Mouse (Mus musculus) NIH3T3 (cell line): ENCODE measurements at regions not wholly inside any gene's neighbourhood (a gene's known extent, or its start where the extent isn't known, plus 50 kb on each side); places are given as distances from the start of the nearest gene placed in this dataset.
A peak's percentile ranks its signal among the peaks of the same experiment; 100 is the strongest.
"Not testable (repeated sequence)": the region's sequence is repeated elsewhere in the genome, so short reads cannot be mapped to it uniquely, and the experiment has no call there.

Source experiments
- DNase-seq: peaks from one replicate; pipeline ENCODE4 v3.0.0-alpha.2; 2012; ENCODE audit warnings: low read depth

DNA sequence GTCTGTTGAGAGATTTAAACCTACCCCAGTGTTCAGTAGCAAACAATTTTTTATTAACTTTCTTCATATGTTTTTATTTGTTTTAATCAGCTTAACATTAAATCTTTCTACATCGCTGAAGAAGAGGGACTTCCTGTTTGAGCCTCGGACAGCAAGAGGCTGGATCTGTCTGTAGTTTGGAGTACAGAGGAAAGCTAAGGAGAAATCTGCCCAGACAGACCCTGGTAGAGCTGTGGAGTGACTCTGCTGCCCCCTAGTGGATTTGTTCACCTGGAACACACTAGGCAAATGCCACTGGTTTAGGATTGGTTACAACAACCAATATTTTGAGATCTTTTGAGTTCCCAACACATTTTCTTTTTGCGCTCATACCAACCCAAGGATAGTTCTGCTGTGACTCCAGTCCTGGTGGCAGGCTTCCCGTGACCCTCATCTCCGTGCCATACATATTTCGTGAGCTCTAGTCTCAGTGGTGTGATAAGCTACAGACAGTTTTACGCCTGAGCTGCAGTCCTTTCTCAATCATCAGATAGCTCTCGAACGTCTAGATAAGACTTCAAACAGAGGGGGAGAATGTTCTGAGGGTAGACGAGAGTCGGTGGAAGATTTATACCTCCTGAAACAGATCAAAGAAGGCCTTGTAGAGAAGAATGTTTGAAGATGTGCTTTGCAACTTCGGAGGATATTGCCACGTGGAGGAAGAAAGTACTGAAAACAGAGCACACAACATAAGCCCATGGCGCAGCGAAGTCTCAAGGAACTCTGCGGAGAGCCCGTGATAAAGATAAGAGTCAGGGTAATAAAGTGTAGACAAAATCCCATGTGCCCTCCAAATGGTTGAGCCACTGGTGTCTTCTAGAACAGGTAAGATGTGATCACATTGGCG lies 119.0 kb upstream of the Nabp1 start:
- peak; percentile 96 for DNase-seq

DNA sequence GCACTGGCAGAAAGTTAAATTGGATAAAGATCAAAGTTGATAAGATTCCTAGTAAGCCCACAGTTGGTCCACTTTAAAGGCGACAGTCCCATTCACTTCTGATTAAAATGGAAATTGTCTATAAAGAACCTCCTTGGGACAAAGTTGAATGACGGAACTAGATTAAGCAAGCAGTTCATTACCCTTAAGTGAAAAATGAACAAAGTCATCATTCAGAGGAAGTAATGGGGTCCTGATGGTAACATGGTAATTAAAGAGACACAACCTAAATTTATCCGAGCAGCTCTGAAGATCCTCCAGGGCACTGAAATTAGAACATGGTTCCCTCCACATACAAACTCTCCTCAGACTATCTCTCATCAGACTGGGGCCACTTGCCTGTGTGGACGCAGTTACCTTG lies 116.4 kb upstream of the Nabp1 start:
- DNase-seq, result no peak

DNA sequence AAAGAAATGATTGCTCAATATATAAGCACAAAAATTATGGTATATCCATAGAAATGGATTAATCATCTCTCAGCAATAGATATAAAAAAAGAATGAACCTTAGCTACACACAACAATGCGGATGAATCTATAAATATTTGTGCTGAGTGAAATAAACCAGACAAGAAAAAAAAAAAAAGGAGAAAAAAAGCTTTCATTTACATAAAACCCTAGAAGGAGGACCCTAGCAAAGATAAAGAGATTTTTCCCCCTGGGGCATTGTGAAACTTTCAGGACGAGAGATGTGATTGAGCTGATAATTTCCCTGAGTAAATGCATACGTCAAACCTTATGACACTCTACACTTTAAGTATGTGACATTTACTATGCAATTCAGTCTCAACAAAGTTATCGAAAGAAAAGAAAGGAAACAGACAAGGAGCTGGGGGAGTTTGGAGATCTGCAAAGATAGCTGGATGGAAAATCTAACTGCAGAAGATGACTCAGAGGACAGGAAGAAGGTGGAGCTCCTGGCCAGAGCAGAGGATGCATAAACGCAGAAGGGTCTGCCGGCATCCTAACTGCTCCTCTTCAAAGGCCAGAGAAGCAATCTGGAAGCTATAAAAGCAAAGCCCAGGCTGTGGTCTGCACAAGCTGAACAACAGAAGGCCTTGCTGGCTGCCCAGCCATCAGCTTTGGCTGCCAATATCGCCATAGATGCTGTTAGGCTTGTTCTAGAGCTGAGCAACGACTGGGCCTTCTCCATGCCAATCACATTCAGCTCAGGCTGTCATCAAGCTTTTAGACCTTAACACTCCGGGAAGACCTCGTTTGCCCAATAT lies 115.6 kb upstream of the Nabp1 start:
- DNase-seq, result peak; percentile 42

GRCm38 (mm10) chr1:51591886-51592285 lies 113.7 kb upstream of the Nabp1 start:
- no peak for DNase-seq

DNA sequence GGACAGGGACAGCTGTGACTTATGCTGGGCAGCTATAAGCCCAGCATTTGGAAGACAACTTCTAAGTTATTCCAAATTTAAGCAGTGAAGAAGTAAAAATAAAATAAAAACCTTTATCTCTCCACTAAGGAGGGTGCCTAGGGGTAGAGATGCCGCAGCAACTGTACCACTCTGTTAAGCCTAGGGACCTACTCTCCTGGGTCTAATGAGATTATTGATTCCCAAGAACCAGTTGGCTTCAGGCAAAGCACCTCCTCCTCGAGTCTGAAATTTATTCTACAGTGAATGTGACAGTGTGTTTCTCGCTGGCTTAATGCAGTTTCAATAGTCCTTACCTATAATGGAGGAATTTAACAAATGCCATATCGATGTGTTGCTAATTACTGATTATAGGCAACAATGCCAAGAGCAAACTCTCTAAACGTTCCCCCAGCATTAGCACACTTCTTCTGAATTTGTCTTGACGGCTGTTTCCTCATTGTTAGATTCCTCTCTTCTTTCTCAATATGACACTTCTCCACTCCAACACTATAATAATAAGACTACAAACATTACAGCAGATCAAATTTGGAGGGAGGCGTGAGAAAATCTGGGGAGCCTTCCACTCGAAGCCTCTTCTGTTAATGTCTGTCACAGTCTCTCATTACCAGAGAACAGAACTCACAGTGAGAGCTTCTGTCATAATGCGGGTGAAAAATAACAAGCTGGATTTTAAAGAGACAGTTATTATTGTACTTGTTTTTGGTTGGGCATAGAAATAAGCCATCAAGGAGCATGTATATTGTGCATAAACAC lies 112.6 kb upstream of the Nabp1 start:
- DNase-seq, result no peak

DNA sequence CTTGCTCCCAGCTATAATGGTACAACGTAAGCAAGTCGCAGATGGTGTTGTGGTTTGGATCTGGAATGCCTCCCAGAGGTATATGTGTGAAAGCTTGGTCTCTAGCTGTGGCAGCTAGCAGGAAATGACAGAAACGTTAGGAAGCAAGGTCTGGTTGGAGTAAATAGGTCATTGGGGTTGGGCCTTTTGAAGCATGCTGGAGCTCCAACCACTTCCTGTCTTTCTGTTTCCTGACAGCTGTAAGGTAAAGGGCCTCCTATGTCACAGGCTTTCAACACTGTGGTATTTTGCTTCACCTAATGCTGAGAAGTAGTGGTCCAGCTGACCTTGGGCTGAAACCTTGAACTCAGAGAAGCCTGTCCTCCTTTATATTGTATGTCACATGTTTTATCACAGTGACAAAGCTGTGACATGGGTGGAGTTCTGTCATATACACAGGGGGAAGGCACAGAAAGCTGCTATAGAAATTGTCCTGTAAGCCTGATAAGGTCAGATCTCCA lies 106.8 kb upstream of the Nabp1 start:
- no peak for DNase-seq

- DNase-seq, result no peak
Measured at GRCm38 (mm10) chr1:51583871-51584270, 105.6 kb upstream of the Nabp1 start.

DNA sequence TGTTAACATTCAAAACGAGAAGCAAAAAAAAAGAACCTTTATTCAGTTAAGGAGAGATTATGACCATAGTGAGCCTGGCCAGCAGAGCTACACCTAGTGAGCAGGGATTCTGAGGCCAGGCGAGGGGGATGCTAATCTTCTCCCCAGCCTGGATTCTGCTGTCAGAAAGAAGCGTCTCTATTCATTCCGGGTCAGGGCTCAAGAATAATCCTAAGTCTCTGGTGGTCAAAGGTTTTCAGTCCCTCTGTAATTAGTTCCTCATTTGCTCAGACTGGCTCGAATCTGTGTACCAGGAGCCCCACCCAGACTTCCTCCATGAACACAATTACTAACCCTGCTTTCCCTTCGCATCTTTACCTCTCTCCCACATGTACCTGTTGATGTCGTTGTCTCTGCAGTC lies 101.8 kb upstream of the Nabp1 start:
- DNase-seq, result no peak

- DNase-seq, result no peak
Measured at GRCm38 (mm10) chr1:51577701-51578100, 99.5 kb upstream of the Nabp1 start.

- DNase-seq, result no peak
Measured at GRCm38 (mm10) chr1:51572314-51573078, 94.3 kb upstream of the Nabp1 start.

DNA sequence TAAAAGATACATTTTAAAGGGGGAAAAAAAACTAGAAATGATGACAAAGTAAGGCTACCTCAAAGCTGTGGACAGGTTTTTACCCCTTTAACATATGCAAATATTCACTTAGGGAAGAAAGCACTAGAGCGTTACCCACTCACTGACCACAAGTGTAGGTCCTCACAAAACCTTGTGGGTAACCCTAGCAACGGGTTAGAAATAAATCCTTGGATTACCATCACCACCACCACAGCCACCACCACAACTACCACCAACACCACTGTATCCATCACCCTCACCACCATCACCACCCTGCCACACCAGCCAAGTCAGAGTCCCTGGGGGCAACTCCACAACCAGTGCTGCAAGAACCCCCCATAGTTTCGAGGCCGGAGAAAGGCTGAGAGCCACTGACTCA lies 91.4 kb upstream of the Nabp1 start:
- DNase-seq, result no peak

DNA sequence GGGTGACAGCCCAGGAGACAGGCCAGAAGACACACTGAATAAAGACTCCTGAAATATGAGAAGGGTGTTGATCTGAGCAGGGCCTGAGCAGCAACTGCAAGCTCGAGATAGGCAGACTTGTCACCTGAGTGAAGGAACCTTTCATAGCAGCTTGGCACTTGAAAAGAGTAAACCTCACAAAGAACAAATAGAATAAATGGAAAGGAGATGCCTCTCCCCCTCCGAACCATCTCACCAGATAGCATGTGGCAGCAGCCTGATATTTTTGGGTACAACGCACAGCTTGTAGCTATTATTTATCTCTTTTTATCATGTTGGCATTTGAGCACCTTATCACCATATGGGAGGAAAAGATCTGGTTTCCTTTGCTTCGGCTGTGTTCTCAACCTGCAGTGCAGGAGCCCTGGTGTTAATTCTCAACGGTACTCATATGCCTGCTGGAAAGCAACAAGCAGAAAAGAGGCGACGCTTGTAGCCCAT lies 88.0 kb upstream of the Nabp1 start:
- DNase-seq, result no peak

DNA sequence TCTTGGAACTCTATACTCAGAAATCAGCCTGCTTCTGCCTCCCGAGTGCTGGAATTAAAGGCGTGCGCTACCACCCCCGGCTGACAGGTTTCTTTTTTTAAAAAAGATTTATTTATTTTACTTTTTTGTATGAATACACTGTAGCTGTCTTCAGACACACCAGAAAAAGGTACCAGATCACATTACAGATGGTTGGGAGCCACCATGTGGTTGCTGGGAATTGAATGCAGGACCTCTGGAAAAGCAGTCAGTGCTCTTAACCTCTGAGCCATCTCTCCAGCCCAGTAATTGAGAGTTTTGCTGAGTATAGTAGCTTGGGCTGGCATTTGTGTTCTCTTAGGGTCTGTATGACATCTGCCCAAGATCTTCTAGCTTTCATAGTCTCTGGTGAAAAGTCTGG lies 78.4 kb upstream of the Nabp1 start:
- not testable (repeated sequence) for DNase-seq

DNA sequence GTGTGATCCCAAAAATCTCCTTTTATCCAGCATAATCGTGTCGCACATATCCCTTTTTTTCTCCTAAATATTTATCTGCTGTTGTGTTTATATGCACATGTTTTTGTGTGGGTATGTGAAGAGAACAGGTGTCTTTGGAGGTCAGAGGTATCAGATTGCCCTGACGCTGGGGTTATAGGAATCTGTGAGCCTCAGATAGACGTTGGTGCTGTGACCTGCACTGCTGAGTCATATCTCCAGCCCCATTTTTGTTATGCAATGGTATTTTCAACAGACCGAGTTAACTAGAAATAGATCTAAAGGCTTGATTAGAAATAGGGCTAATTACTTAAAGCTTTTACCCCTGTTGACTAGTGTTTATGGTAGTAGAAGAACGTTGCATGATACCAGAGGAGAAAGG lies 75.5 kb upstream of the Nabp1 start:
- no peak for DNase-seq

- no peak for DNase-seq
Measured at GRCm38 (mm10) chr1:51551624-51552023, 73.4 kb upstream of the Nabp1 start.

GRCm38 (mm10) chr1:51542801-51543200 lies 64.6 kb upstream of the Nabp1 start:
- no peak for DNase-seq

GRCm38 (mm10) chr1:51539634-51540033 lies 61.4 kb upstream of the Nabp1 start:
- DNase-seq, result no peak

GRCm38 (mm10) chr1:51538836-51539235 lies 60.6 kb upstream of the Nabp1 start:
- DNase-seq, result peak; percentile 41

GRCm38 (mm10) chr1:51537765-51538360 lies 59.6 kb upstream of the Nabp1 start:
- no peak for DNase-seq

- DNase-seq, result no peak
Measured at GRCm38 (mm10) chr1:51536076-51536475, 57.9 kb upstream of the Nabp1 start.

DNA sequence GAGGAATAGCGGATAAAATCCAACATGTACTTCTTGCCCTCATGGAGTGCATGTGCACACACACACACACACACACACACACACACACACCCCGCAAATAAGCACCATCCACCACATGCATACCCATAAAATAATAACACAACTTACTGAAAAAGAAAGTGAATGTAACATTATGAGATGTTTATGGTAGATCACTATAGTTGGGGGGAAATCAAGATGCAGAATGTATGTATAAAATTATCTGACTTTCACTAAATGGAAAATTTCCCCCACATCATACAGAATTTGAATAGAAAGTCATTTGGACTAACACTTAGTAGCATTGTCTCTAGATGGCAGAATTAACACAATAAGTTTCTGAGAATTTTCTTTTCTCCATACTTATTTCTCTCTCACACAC lies 57.2 kb upstream of the Nabp1 start:
- DNase-seq, result no peak
